Mouse (Mus musculus) lung, postnatal 10 days (tissue): ENCODE results near the gene Sel1l2.
A peak's percentile ranks its signal among the peaks of the same experiment; 100 is the strongest.
"Not testable (repeated sequence)": the region's sequence is repeated elsewhere in the genome, so short reads cannot be mapped to it uniquely, and the experiment has no call there.

Experiments used
- DNase-seq: peaks from one replicate; pipeline ENCODE4 v3.0.0; 2021

The Sel1l2 gene

DNA sequence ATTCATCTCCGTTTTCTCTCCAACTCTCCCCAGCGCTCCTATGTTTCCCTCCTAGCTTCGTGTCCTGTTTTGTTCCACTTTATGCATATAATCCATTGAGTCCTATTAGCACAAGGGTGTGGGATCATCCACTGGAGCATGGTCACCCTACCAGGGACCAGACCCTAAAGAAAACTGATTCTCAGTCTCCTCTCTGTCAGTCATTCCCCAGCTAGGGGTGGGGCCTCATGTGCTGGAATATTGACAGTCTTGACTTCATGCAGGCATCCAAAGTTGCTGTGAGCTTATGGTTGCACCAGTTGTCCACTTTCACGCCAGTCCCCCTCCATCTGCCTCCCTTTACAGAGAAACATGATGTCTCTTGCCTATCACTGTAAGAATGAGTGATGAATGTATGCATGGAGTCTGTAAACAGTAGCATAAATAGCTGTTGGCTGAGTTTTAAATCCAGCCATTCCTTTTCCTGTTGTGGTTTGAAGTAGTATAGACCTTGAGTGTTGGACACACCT is 174.9 kb downstream of the Sel1l2 start:
- DNase-seq: no peak

DNA sequence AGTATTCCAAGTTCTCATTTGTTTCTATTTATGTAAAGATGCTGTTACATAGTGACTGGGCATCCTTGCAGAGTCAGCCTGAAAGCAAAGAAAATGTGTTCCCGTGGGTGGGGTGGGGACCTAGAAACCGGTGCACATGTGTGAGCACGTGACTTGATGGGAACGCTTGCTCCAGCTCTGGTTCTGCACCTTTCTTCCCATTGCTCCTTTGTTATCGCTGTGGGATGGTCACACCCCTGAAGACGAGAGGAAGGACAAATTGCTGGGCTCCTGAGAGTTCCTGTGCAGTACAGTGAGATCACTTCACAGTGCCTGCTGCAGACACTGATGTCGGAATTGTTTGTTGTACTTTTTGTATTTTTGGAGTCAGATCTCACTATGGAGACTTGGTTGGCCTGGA is 185.8 kb downstream of the Sel1l2 start:
- no peak for DNase-seq

DNA sequence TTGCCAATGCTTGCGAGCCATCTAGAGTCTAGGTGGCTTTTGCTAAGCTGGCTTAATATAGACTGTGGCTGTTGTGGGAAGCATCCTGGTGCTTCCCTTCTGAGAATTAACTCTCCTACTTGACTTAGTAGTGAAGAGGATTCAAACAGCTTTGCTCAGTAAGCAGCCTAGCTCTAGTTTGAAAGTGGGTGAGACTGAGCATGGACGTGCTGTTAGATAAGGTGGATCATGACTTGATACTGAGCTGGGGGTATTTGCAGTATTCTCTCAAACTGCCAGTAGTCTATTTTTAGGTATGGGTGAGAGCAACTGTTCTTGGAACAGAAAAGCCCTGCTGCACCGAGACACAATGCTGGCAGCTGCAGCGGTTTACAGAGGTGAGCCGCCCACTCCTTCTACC is 186.9 kb downstream of the Sel1l2 start:
- no peak for DNase-seq

DNA sequence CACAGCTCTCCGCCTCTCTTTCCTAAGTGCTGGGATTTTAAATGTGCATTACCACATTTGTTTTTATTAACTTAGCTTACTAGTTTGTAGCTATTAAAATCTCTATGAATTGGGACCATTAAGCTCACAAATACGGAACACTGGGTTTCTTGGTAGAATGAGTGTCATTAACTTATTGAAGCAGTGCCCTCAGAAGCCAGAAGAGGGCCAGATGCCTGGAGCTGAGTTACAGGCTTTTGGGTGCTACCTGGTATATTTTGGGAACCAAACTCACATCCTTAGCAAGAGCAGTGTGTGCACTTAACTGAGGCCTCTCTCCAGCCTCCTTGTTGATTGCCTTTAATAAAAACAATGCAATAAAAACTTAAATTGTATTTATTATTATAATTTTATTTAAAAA is 188.8 kb downstream of the Sel1l2 start:
- peak; percentile 9 for DNase-seq

DNA sequence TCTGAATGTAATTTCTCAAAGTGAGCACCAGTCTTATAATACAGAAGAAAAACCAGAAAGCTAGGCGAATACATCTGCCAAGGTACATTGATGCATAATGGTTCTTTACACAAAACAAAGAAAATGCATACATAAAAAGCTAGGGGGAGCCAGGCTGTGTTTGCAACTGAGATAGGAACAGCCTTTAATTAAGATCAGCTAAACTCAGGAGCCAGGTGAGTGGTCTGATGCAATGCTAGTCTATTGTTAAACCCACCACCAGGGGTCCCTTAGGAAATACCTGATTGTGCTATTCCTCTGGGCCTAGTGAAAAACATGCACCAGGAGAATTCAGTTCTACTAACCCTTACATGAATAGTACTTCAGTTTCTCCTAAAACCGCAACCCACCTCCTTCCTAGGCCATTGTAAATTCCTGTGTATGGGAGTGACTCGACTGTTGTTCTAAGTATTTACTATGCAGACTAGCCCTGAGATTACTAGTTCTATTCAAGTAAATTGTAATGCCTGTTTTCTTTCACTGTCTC is 203.8 kb downstream of the Sel1l2 start:
- DNase-seq: not testable (repeated sequence)
